Mouse (Mus musculus) midbrain, embryonic 16.5 days (tissue): ENCODE measurements around the gene Hibadh. TPM values are rescaled to one million over a fixed set of nuclear protein-coding genes. Genes with fewer than 3 reads are reported as not detected.

Source experiments
- ATAC-seq: fragments of 200-750 bp; cut with Nextera tagmentation; 2 replicates; pipeline ENCODE4 v1.8.0; 2017; ENCODE audit warnings: moderate TSS enrichment
- H3K27ac ChIP-seq: fragments of 300-500 bp; sonication (generic); 2 replicates; pipeline ENCODE4 v1.5.1; 2014; ENCODE audit warnings: mild to moderate bottlenecking, low read length, mixed read lengths
- H3K27me3 ChIP-seq: fragments of 300-500 bp; sonication (generic); 2 replicates; pipeline ENCODE4 v1.6.1; 2014; ENCODE audit warnings: low read depth, low read length, mixed read lengths; ENCODE audit not compliant: control insufficient read depth, insufficient read depth
- H3K36me3 ChIP-seq: fragments of 300-500 bp; sonication (generic); 2 replicates; pipeline ENCODE4 v1.6.1; 2014; ENCODE audit warnings: mild to moderate bottlenecking, low read length, moderate library complexity, mixed read lengths; ENCODE audit not compliant: control insufficient read depth, insufficient read depth
- H3K4me1 ChIP-seq: fragments of 300-500 bp; sonication (generic); 2 replicates; pipeline ENCODE4 v1.6.1; 2014; ENCODE audit warnings: mild to moderate bottlenecking, low read length, mixed read lengths; ENCODE audit not compliant: control insufficient read depth, insufficient read depth
- H3K4me2 ChIP-seq: fragments of 300-500 bp; sonication (generic); 2 replicates; pipeline ENCODE4 v1.6.1; 2014; ENCODE audit warnings: mild to moderate bottlenecking, low read length, mixed read lengths
- H3K4me3 ChIP-seq: fragments of 300-500 bp; sonication (generic); 2 replicates; pipeline ENCODE4 v1.5.1; 2014; ENCODE audit warnings: low read depth, mild to moderate bottlenecking, low read length, moderate library complexity, mixed read lengths
- H3K9ac ChIP-seq: fragments of 300-500 bp; sonication (generic); 2 replicates; pipeline ENCODE4 v1.6.1; 2014; ENCODE audit warnings: low read depth, low read length, mixed read lengths
- H3K9me3 ChIP-seq: fragments of 300-500 bp; sonication (generic); replicated peaks from 2 replicates; pipeline ENCODE4 v1.6.1; 2014; ENCODE audit warnings: mild to moderate bottlenecking, low read length, mixed read lengths; ENCODE audit not compliant: control insufficient read depth, poor library complexity, severe bottlenecking
- WGBS: fragments of 180-500 bp; shearing (Covaris S2); extraction: QIAGEN DNeasy Blood & Tissue Kit; methylation state at CpG from one replicate; pipeline ENCODE4 v1.1.7; 2014; 5-methylcytosine and 5-hydroxymethylcytosine counted together
- polyA plus RNA-seq: library from polyadenylated mRNA; unstranded; fragments of >200 nt; fragmentation: Nextera tagmentation; extraction: Ambion mirVana; gene quantifications from 2 replicates; pipeline ENCODE4 v1.2.1, GENCODE M21; 2015

The Hibadh gene
- polyA plus RNA-seq, 1 experiment from 2014 or later = 64.7 TPM

DNA sequence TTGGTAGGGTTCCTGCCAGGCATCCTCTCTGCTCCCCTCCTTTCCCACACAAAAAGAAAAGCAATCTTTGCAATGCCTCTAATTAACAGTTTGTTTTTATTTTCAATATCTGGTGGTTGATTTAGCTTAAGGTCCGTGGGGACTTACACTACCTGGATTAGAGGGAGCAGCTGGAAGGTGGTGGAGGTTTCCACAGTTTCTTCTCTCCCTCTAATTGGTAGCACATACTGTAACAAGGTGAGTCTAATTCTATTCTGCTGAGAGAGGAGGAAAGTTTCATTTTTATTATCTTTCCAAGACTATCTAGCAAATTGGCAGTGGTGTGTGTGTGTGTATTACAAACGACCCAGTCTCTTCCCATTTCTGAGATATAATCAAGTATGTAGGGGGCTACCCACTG lies 116.0 kb downstream of the Hibadh start:
- no peak overlapping the region for H3K4me2 ChIP-seq
- no peak for ATAC-seq
- no peaks in the 10 kb centered on the region for H3K27me3 ChIP-seq
- WGBS = 42% methylated on average over 2 of the region's 2 CpGs
- H3K27ac ChIP-seq = no peak overlapping the region
- H3K4me3 ChIP-seq = no peak overlapping the region
- no peak overlapping the region for H3K9ac ChIP-seq
- H3K4me1 ChIP-seq = no peaks in the 10 kb centered on the region
- H3K36me3 ChIP-seq = no peaks in the 10 kb centered on the region
- H3K9me3 ChIP-seq = no peaks in the 10 kb centered on the region

- Histone ChIP-seq H3K36me3 (no peaks in the 10 kb centered on the region), H3K9me3 (no peaks in the 10 kb centered on the region), H3K4me3 (no peak overlapping the region), H3K27me3 (no peaks in the 10 kb centered on the region), H3K27ac (no peak overlapping the region), H3K9ac (no peak overlapping the region), H3K4me2 (no peak overlapping the region), H3K4me1 (no peaks in the 10 kb centered on the region)
- 90% methylated on average over 10 of the region's 10 CpGs for WGBS
- no peak for ATAC-seq
Measured at GRCm38 (mm10) chr6:52518704-52519103, 121.5 kb downstream of the Hibadh start.

DNA sequence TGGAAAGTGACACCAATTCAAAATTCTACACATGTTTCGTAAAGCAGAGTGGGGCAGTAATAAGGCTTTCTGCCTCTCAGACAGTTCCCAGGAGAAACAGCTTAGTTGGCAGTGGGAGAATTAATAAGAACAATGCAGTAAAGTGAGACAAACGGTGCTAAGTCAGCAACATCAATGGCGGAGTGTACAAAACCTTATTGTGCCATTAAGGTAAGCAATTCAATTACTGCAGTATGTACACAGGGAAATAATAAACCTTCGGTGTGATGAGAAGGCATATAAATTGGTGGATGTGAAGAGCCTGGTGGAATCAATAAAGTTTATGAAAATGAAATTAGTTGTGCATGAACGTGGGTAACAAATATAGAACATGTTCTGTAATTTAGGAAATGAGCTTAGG lies 122.9 kb downstream of the Hibadh start:
- WGBS = 72% methylated on average over 5 of the region's 5 CpGs
- no peak for ATAC-seq

DNA sequence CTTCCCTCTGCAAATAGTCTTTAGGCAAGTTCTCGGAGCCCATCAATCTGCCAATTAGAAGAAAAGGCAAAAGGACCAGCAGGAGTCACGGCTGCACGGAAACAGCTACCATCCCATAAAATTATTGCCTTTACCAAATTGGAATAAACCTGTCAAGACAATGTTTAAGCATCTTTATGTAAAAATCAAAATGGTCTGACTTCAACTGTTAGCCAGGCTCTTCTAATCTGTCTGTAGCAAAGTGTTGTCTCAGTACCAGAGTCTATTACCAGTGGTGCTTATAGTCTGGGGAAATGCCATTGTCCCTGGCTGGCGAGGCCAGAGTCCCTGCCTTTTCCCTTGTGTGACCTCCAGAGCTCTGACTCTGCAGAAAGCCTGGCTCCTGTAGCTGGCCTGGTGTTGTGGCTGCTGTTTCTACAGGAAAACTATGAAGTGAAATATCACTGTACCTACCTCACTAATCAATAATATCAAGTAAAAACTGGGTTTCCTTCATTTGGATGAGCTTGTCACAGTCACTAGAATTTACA lies 126.2 kb downstream of the Hibadh start:
- no peak overlapping the region for H3K9ac ChIP-seq
- 14% methylated on average over 4 of the region's 4 CpGs for WGBS
- no peaks in the 10 kb centered on the region for H3K27me3 ChIP-seq
- no peak overlapping the region for H3K27ac ChIP-seq
- no peak overlapping the region for H3K4me3 ChIP-seq
- no peaks in the 10 kb centered on the region for H3K36me3 ChIP-seq
- H3K9me3 ChIP-seq = no peaks in the 10 kb centered on the region
- H3K4me2 ChIP-seq = no peak overlapping the region
- ATAC-seq = no peak
- no peaks in the 10 kb centered on the region for H3K4me1 ChIP-seq

More for the DNA sequence above, 122.9 kb downstream of the Hibadh start:
- no peaks in the 10 kb centered on the region for H3K4me1 ChIP-seq
- H3K9ac ChIP-seq = no peak overlapping the region
- no peaks in the 10 kb centered on the region for H3K9me3 ChIP-seq
- H3K27me3 ChIP-seq = no peaks in the 10 kb centered on the region
- H3K27ac ChIP-seq = no peak overlapping the region
- H3K36me3 ChIP-seq = no peaks in the 10 kb centered on the region
- H3K4me3 ChIP-seq = no peak overlapping the region
- H3K4me2 ChIP-seq = no peak overlapping the region

DNA sequence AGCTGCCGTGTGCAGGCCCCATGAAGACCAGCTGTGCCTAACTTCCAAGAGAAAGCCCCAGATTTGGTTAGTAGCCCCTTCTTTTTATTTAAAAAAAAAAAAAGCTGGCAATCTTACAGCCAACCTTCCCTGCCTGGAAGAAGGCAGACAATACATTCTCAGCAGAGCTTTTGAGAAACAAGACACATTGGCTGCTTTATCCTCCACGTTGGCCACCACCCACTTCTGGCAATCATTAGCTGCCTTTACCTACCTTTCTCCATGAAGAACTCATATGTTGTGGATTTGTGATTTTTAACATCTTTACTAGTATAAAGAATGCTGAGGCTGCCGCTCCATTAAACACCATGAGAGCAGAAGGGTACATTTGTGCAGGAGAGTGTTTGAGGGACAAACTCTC lies 131.4 kb downstream of the Hibadh start:
- H3K4me2 ChIP-seq = no peak overlapping the region
- H3K4me3 ChIP-seq = no peak overlapping the region
- H3K27ac ChIP-seq = no peak overlapping the region
- WGBS = 79% methylated on average over 3 of the region's 3 CpGs
- H3K36me3 ChIP-seq = no peaks in the 10 kb centered on the region
- no peaks in the 10 kb centered on the region for H3K9me3 ChIP-seq
- no peaks in the 10 kb centered on the region for H3K27me3 ChIP-seq
- no peak overlapping the region for H3K9ac ChIP-seq
- ATAC-seq = no peak
- H3K4me1 ChIP-seq = 0 out of 2 replicates have a peak, but pooled peaks cover 2% of the 10 kb centered on the region

DNA sequence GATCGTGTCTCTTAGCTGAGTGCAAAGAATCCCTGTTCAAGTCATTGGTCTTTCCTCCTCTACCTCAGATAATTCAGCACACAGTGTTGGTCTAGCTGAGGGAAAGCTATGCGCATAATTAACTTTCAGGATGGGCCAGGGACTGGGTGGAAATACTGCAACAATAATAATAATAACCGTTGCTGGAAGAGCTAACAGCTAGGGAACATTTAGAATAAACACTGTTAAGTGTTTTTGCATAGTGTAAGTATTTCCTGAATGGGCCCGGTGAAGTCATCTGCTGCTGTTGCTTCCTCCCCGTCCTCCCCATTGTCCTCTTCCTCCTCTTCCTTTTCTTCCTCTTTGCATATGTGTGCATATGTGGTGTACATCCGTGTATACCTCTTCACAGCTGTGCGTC lies 132.2 kb downstream of the Hibadh start:
- ATAC-seq = no peak
- H3K9me3 ChIP-seq = no peaks in the 10 kb centered on the region
- H3K4me2 ChIP-seq = no peak overlapping the region
- 0 out of 2 replicates have a peak, but pooled peaks cover 2% of the 10 kb centered on the region for H3K4me1 ChIP-seq
- no peak overlapping the region for H3K9ac ChIP-seq
- no peaks in the 10 kb centered on the region for H3K27me3 ChIP-seq
- no peak overlapping the region for H3K27ac ChIP-seq
- no peaks in the 10 kb centered on the region for H3K36me3 ChIP-seq
- 86% methylated on average over 7 of the region's 7 CpGs for WGBS
- H3K4me3 ChIP-seq = no peak overlapping the region

GRCm38 (mm10) chr6:52507171-52507570 lies 133.0 kb downstream of the Hibadh start:
- Histone ChIP-seq H3K4me3 (no peak overlapping the region), H3K4me1 (0 out of 2 replicates have a peak, but pooled peaks cover 2% of the 10 kb centered on the region), H3K9ac (no peak overlapping the region), H3K4me2 (no peak overlapping the region), H3K9me3 (no peaks in the 10 kb centered on the region), H3K36me3 (no peaks in the 10 kb centered on the region), H3K27me3 (no peaks in the 10 kb centered on the region), H3K27ac (0 out of 2 replicates have a peak overlapping the region, but pooled peaks have one; percentile 33)
- WGBS = 55% methylated on average over 5 of the region's 5 CpGs
- ATAC-seq = no peak

GRCm38 (mm10) chr6:52505777-52506755 lies 134.1 kb downstream of the Hibadh start:
- no peaks in the 10 kb centered on the region for H3K9me3 ChIP-seq
- 89% methylated on average over 9 of the region's 9 CpGs for WGBS

More at GRCm38 (mm10) chr6:52505777-52506755, 134.1 kb downstream of the Hibadh start:
- H3K4me3 ChIP-seq = no peak overlapping the region
- 0 out of 2 replicates have a peak, but pooled peaks cover 2% of the 10 kb centered on the region for H3K4me1 ChIP-seq
- no peak overlapping the region for H3K27ac ChIP-seq
- H3K27me3 ChIP-seq = no peaks in the 10 kb centered on the region
- no peak overlapping the region for H3K4me2 ChIP-seq
- ATAC-seq = no peak
- no peak overlapping the region for H3K9ac ChIP-seq
- no peaks in the 10 kb centered on the region for H3K36me3 ChIP-seq
